Mouse (Mus musculus): ENCODE results near the gene St5. TPM values are rescaled to one million over a fixed set of nuclear protein-coding genes. Genes with fewer than 3 reads are reported as not detected.

St5 gene
- polyA plus RNA-seq, 1 experiment from 2014 or later, result 35.8 TPM

GRCm38 (mm10) chr7:109561466-109562153, 141.8 kb downstream of the St5 start:
- Histone ChIP-seq H3K36me3 (ENCODE audit: control insufficient read depth, insufficient read depth, low read length) (peaks cover 4% of the 10 kb centered on the region; the same call in 1 of the 2 replicates), H3K27me3 (ENCODE audit: control insufficient read depth, insufficient read depth, low read length) (no peaks in the 10 kb centered on the region), H3K4me1 (ENCODE audit: control insufficient read depth, insufficient read depth, low read length) (peaks cover 21% of the 10 kb centered on the region), H3K9me3 (ENCODE audit: control insufficient read depth, low read length) (no peaks in the 10 kb centered on the region), H3K27ac (ENCODE audit: low read depth, low read length) (no peak overlapping the region), H3K4me3 (ENCODE audit: low read length) (no peak overlapping the region), H3K9ac (ENCODE audit: low read depth, low read length) (no peak overlapping the region), H3K4me2 (replicated peaks; ENCODE audit: low read depth, low read length) (no peak overlapping the region)
- WGBS, result 45% methylated on average over 8 of the region's 8 CpGs
- no peak for ATAC-seq (ENCODE audit: low FRiP score, low TSS enrichment)

- no peak overlapping the region for H3K4me2 ChIP-seq (replicated peaks; ENCODE audit: low read depth, low read length)
- H3K4me1 ChIP-seq (ENCODE audit: control insufficient read depth, insufficient read depth, low read length), result peaks cover 21% of the 10 kb centered on the region
- 37% methylated on average over 6 of the region's 6 CpGs for WGBS
- no peak overlapping the region for H3K27ac ChIP-seq (ENCODE audit: low read depth, low read length)
- H3K36me3 ChIP-seq (ENCODE audit: control insufficient read depth, insufficient read depth, low read length), result peaks cover 13% of the 10 kb centered on the region; the same call in 1 of the 2 replicates
- H3K9ac ChIP-seq (ENCODE audit: low read depth, low read length), result no peak overlapping the region
- no peak overlapping the region for H3K4me3 ChIP-seq (ENCODE audit: low read length)
- H3K9me3 ChIP-seq (ENCODE audit: control insufficient read depth, low read length), result no peaks in the 10 kb centered on the region
- H3K27me3 ChIP-seq (ENCODE audit: control insufficient read depth, insufficient read depth, low read length), result no peaks in the 10 kb centered on the region
- no peak for ATAC-seq (ENCODE audit: low FRiP score, low TSS enrichment)
Measured at GRCm38 (mm10) chr7:109559536-109559935, 143.9 kb downstream of the St5 start.

- no peaks in the 10 kb centered on the region for H3K9me3 ChIP-seq (ENCODE audit: control insufficient read depth, low read length)
- H3K27me3 ChIP-seq (ENCODE audit: control insufficient read depth, insufficient read depth, low read length), result no peaks in the 10 kb centered on the region
- H3K27ac ChIP-seq (ENCODE audit: low read depth, low read length), result no peak overlapping the region
- no peaks in the 10 kb centered on the region for H3K4me1 ChIP-seq (ENCODE audit: control insufficient read depth, insufficient read depth, low read length)
- WGBS, result 97% methylated on average over 5 of the region's 5 CpGs
- no peak overlapping the region for H3K9ac ChIP-seq (ENCODE audit: low read depth, low read length)
- peaks cover 32% of the 10 kb centered on the region for H3K36me3 ChIP-seq (ENCODE audit: control insufficient read depth, insufficient read depth, low read length)
- no peak overlapping the region for H3K4me2 ChIP-seq (replicated peaks; ENCODE audit: low read depth, low read length)
- no peak for ATAC-seq (ENCODE audit: low FRiP score, low TSS enrichment)
- no peak overlapping the region for H3K4me3 ChIP-seq (ENCODE audit: low read length)
Measured at GRCm38 (mm10) chr7:109546726-109547125, 156.7 kb downstream of the St5 start.

- H3K4me2 ChIP-seq (replicated peaks; ENCODE audit: low read depth, low read length), result no peak overlapping the region
- H3K9ac ChIP-seq (ENCODE audit: low read depth, low read length), result no peak overlapping the region
- WGBS, result 85% methylated on average over 2 of the region's 2 CpGs
- no peaks in the 10 kb centered on the region for H3K9me3 ChIP-seq (ENCODE audit: control insufficient read depth, low read length)
- H3K27ac ChIP-seq (ENCODE audit: low read depth, low read length), result no peak overlapping the region
- H3K4me1 ChIP-seq (ENCODE audit: control insufficient read depth, insufficient read depth, low read length), result no peaks in the 10 kb centered on the region
- peaks cover 34% of the 10 kb centered on the region for H3K36me3 ChIP-seq (ENCODE audit: control insufficient read depth, insufficient read depth, low read length)
- no peak for ATAC-seq (ENCODE audit: low FRiP score, low TSS enrichment)
- no peak overlapping the region for H3K4me3 ChIP-seq (ENCODE audit: low read length)
- H3K27me3 ChIP-seq (ENCODE audit: control insufficient read depth, insufficient read depth, low read length), result no peaks in the 10 kb centered on the region
Measured at GRCm38 (mm10) chr7:109546186-109546585, 157.2 kb downstream of the St5 start.

- whole genome bisulfite sequencing, result 83% methylated on average over 10 of the region's 10 CpGs
- Histone ChIP-seq H3K27ac (ENCODE audit: low read depth, low read length) (no peak overlapping the region; the same call in 1 of the 2 replicates), H3K27me3 (ENCODE audit: control insufficient read depth, insufficient read depth, low read length) (no peaks in the 10 kb centered on the region), H3K9ac (ENCODE audit: low read depth, low read length) (no peak overlapping the region), H3K4me1 (ENCODE audit: control insufficient read depth, insufficient read depth, low read length) (no peaks in the 10 kb centered on the region), H3K4me3 (ENCODE audit: low read length) (no peak overlapping the region), H3K4me2 (replicated peaks; ENCODE audit: low read depth, low read length) (no peak overlapping the region), H3K9me3 (ENCODE audit: control insufficient read depth, low read length) (no peaks in the 10 kb centered on the region), H3K36me3 (ENCODE audit: control insufficient read depth, insufficient read depth, low read length) (peaks cover 28% of the 10 kb centered on the region)
- no peak for ATAC-seq (ENCODE audit: low FRiP score, low TSS enrichment)
Measured at GRCm38 (mm10) chr7:109545255-109545993, 158.0 kb downstream of the St5 start.

GRCm38 (mm10) chr7:109544792-109545191, 158.6 kb downstream of the St5 start:
- no peak overlapping the region for H3K4me3 ChIP-seq (ENCODE audit: low read length)
- no peak overlapping the region for H3K27ac ChIP-seq (ENCODE audit: low read depth, low read length)
- H3K9ac ChIP-seq (ENCODE audit: low read depth, low read length), result no peak overlapping the region
- 74% methylated on average over 5 of the region's 5 CpGs for WGBS
- peaks cover 28% of the 10 kb centered on the region for H3K36me3 ChIP-seq (ENCODE audit: control insufficient read depth, insufficient read depth, low read length)
- no peaks in the 10 kb centered on the region for H3K4me1 ChIP-seq (ENCODE audit: control insufficient read depth, insufficient read depth, low read length)
- H3K27me3 ChIP-seq (ENCODE audit: control insufficient read depth, insufficient read depth, low read length), result no peaks in the 10 kb centered on the region
- no peak overlapping the region for H3K4me2 ChIP-seq (replicated peaks; ENCODE audit: low read depth, low read length)
- H3K9me3 ChIP-seq (ENCODE audit: control insufficient read depth, low read length), result no peaks in the 10 kb centered on the region
- ATAC-seq (ENCODE audit: low FRiP score, low TSS enrichment), result no peak

GRCm38 (mm10) chr7:109542364-109542628, 161.1 kb downstream of the St5 start:
- Histone ChIP-seq H3K4me1 (ENCODE audit: control insufficient read depth, insufficient read depth, low read length) (no peaks in the 10 kb centered on the region), H3K4me2 (replicated peaks; ENCODE audit: low read depth, low read length) (no peak overlapping the region), H3K4me3 (ENCODE audit: low read length) (no peak overlapping the region), H3K9me3 (ENCODE audit: control insufficient read depth, low read length) (no peaks in the 10 kb centered on the region), H3K27ac (ENCODE audit: low read depth, low read length) (no peak overlapping the region), H3K36me3 (ENCODE audit: control insufficient read depth, insufficient read depth, low read length) (peaks cover 34% of the 10 kb centered on the region), H3K9ac (ENCODE audit: low read depth, low read length) (no peak overlapping the region), H3K27me3 (ENCODE audit: control insufficient read depth, insufficient read depth, low read length) (no peaks in the 10 kb centered on the region)
- WGBS, result 94% methylated on average over 3 of the region's 3 CpGs
- no peak for ATAC-seq (ENCODE audit: low FRiP score, low TSS enrichment)

- 79% methylated on average over 10 of the region's 10 CpGs for WGBS
- H3K27me3 ChIP-seq (ENCODE audit: control insufficient read depth, insufficient read depth, low read length), result no peaks in the 10 kb centered on the region
- H3K4me3 ChIP-seq (ENCODE audit: low read length), result no peak overlapping the region
- peaks cover 34% of the 10 kb centered on the region for H3K36me3 ChIP-seq (ENCODE audit: control insufficient read depth, insufficient read depth, low read length)
- no peak overlapping the region for H3K27ac ChIP-seq (ENCODE audit: low read depth, low read length)
- H3K9me3 ChIP-seq (ENCODE audit: control insufficient read depth, low read length), result no peaks in the 10 kb centered on the region
- H3K4me1 ChIP-seq (ENCODE audit: control insufficient read depth, insufficient read depth, low read length), result no peaks in the 10 kb centered on the region
- no peak overlapping the region for H3K9ac ChIP-seq (ENCODE audit: low read depth, low read length)
- H3K4me2 ChIP-seq (replicated peaks; ENCODE audit: low read depth, low read length), result no peak overlapping the region
- no peak for ATAC-seq (ENCODE audit: low FRiP score, low TSS enrichment)
Measured at GRCm38 (mm10) chr7:109541609-109542363, 161.6 kb downstream of the St5 start.

- H3K4me1 ChIP-seq (ENCODE audit: control insufficient read depth, insufficient read depth, low read length), result no peaks in the 10 kb centered on the region
- peaks cover 34% of the 10 kb centered on the region for H3K36me3 ChIP-seq (ENCODE audit: control insufficient read depth, insufficient read depth, low read length)
- no peak overlapping the region for H3K27ac ChIP-seq (ENCODE audit: low read depth, low read length)
- no peak overlapping the region for H3K9ac ChIP-seq (ENCODE audit: low read depth, low read length)
- no peak overlapping the region for H3K4me2 ChIP-seq (replicated peaks; ENCODE audit: low read depth, low read length)
- H3K4me3 ChIP-seq (ENCODE audit: low read length), result no peak overlapping the region
- H3K9me3 ChIP-seq (ENCODE audit: control insufficient read depth, low read length), result no peaks in the 10 kb centered on the region
- no peaks in the 10 kb centered on the region for H3K27me3 ChIP-seq (ENCODE audit: control insufficient read depth, insufficient read depth, low read length)
- no peak for ATAC-seq (ENCODE audit: low FRiP score, low TSS enrichment)
Measured at GRCm38 (mm10) chr7:109540902-109541301, 162.5 kb downstream of the St5 start.

All from kidney, embryonic 14.5 days (tissue).